ENCODE assay signal across 7 mouse cellular contexts in genomic region chr8:56294886-56295555, GRCm38 (mm10). TPM values are rescaled to one million over a fixed set of nuclear protein-coding genes. Genes with fewer than 3 reads are reported as not detected.
DNase-seq lines count a peak whose midpoint lies in the region; ATAC-seq lines count a peak whose summit lies in the region.

No protein-coding gene starts in this region.

- 0 out of 2 replicates have a peak, but pooled peaks have one; percentile 1 for ATAC-seq in forebrain, embryonic 11.5 days (replicated peaks; ENCODE audit: low FRiP score)
- peak; percentile 61 for ATAC-seq in intestine, embryonic 15.5 days
- ATAC-seq in neural tube, embryonic 14.5 days (ENCODE audit: low read depth), result no peak; the same call in 1 of the 2 replicates
- ATAC-seq in megakaryocyte-erythroid progenitor cell, adult 5-6 weeks (replicated peaks; ENCODE audit: low FRiP score, low TSS enrichment, poor library complexity, severe bottlenecking), result no peak

- H3K4me3 ChIP-seq in forebrain, embryonic 11.5 days (ENCODE audit: low read depth, low read length), result peak overlapping the region; percentile 46
- H3K4me3 ChIP-seq in intestine, embryonic 15.5 days (replicated peaks), result peak overlapping the region; percentile 60
- H3K4me3 ChIP-seq in neural tube, embryonic 14.5 days (ENCODE audit: low read depth, low read length), result peak overlapping the region; percentile 34

- peak; percentile 15 to 16 for DNase-seq in lung, adult 18-20 months
- no peak for DNase-seq in lung, postnatal 14 days
- DNase-seq in forebrain, embryonic 11.5 days (ENCODE audit: low spot score), result no peak
- DNase-seq in adrenal gland, postnatal 25 days, result no peak

- H3K9ac ChIP-seq in forebrain, embryonic 11.5 days (ENCODE audit: low read length), result peak overlapping the region; percentile 44
- H3K9ac ChIP-seq in intestine, embryonic 15.5 days, result peak overlapping the region; percentile 64
- H3K9ac ChIP-seq in neural tube, embryonic 14.5 days (replicated peaks; ENCODE audit: low read depth, low read length), result peak overlapping the region; percentile 21

- WGBS in forebrain, embryonic 11.5 days, result 20% methylated on average over 14 of the region's 14 CpGs
- 9% methylated on average over 14 of the region's 14 CpGs for WGBS in intestine, embryonic 15.5 days
- 18% methylated on average over 14 of the region's 14 CpGs for WGBS in neural tube, embryonic 14.5 days

- peak overlapping the region; percentile 71 for H3K4me2 ChIP-seq in forebrain, embryonic 11.5 days (ENCODE audit: low read depth, low read length, severe bottlenecking)
- peak overlapping the region; percentile 87 for H3K4me2 ChIP-seq in intestine, embryonic 15.5 days (replicated peaks)
- H3K4me2 ChIP-seq in neural tube, embryonic 14.5 days (ENCODE audit: low read depth, low read length), result peak overlapping the region; percentile 89

- no peaks in the 10 kb centered on the region for H3K9me3 ChIP-seq in forebrain, embryonic 11.5 days (ENCODE audit: control insufficient read depth, low read length)
- H3K9me3 ChIP-seq in intestine, embryonic 15.5 days, result no peaks in the 10 kb centered on the region
- no peaks in the 10 kb centered on the region for H3K9me3 ChIP-seq in neural tube, embryonic 14.5 days (ENCODE audit: control insufficient read depth, low read length)

- no peak overlapping the region for H3K27ac ChIP-seq in forebrain, embryonic 11.5 days (ENCODE audit: low read depth, low read length)
- 0 out of 2 replicates have a peak overlapping the region, but pooled peaks have one; percentile 72 for H3K27ac ChIP-seq in intestine, embryonic 15.5 days
- no peak overlapping the region for H3K27ac ChIP-seq in neural tube, embryonic 14.5 days (ENCODE audit: low read depth, low read length)

- peaks cover 2% of the 10 kb centered on the region; the same call in 1 of the 2 replicates for H3K27me3 ChIP-seq in forebrain, embryonic 11.5 days (ENCODE audit: control insufficient read depth, insufficient read depth, low read length)
- H3K27me3 ChIP-seq in intestine, embryonic 15.5 days (replicated peaks), result no peaks in the 10 kb centered on the region
- peaks cover 4% of the 10 kb centered on the region; the same call in 1 of the 2 replicates for H3K27me3 ChIP-seq in neural tube, embryonic 14.5 days (ENCODE audit: control insufficient read depth, insufficient read depth, low read length)

- H3K4me1 ChIP-seq in forebrain, embryonic 11.5 days (replicated peaks; ENCODE audit: control insufficient read depth, insufficient read depth, low read length), result peaks cover 10% of the 10 kb centered on the region
- 0 out of 2 replicates have a peak, but pooled peaks cover 12% of the 10 kb centered on the region for H3K4me1 ChIP-seq in intestine, embryonic 15.5 days (replicated peaks)
- H3K4me1 ChIP-seq in neural tube, embryonic 14.5 days (ENCODE audit: control insufficient read depth, insufficient read depth, low read length), result 0 out of 2 replicates have a peak, but pooled peaks cover 7% of the 10 kb centered on the region

- H3K36me3 ChIP-seq in forebrain, embryonic 11.5 days (ENCODE audit: control insufficient read depth, insufficient read depth, low read length), result no peaks in the 10 kb centered on the region
- no peaks in the 10 kb centered on the region for H3K36me3 ChIP-seq in intestine, embryonic 15.5 days
- no peaks in the 10 kb centered on the region for H3K36me3 ChIP-seq in neural tube, embryonic 14.5 days (ENCODE audit: control insufficient read depth, insufficient read depth, low read length)

RNA-seq across cellular contexts. Expression of gene Hpgd, which starts 0.6 kb away (rescaled TPM):
- polyA plus RNA-seq in forebrain, embryonic 11.5 days (2014; fragmentation: Nextera tagmentation; extraction: Ambion mirVana), result 8.4 and 10.4 TPM in 2 replicates
- 28.9 and 31.9 TPM in 2 replicates for polyA plus RNA-seq in intestine, embryonic 15.5 days (2015; fragmentation: Nextera tagmentation; extraction: Ambion mirVana)
- 2.3 and 4.6 TPM in 2 replicates for polyA plus RNA-seq in neural tube, embryonic 14.5 days (2014; fragmentation: Nextera tagmentation; extraction: Ambion mirVana)
- total RNA-seq in adrenal gland, postnatal 25 days (2021), result 5.7 and 6.2 TPM in 2 replicates
- total RNA-seq in megakaryocyte-erythroid progenitor cell, adult 5-6 weeks (2014; fragmentation: Nextera tagmentation), result 1.5 TPM in 1 of 2 replicates, not detected in the other
- total RNA-seq in megakaryocyte-erythroid progenitor cell, adult 5-6 weeks (2017), result 1.6 TPM in 1 of 2 replicates, not detected in the other

Comparison
In these comparisons a context has a peak if more than half of its experiments do, and no peak if none do; other contexts are left out.
1. DNase-seq: peak in lung, adult 18-20 months (2 of 2); none in lung, postnatal 14 days (single experiment), forebrain, embryonic 11.5 days (single experiment) and adrenal gland, postnatal 25 days (single experiment).
2. ATAC-seq: peak in forebrain, embryonic 11.5 days (single experiment) and intestine, embryonic 15.5 days (single experiment); none in neural tube, embryonic 14.5 days (single experiment) and megakaryocyte-erythroid progenitor cell, adult 5-6 weeks (single experiment).
3. Peak in every context shown above with its lines, with median percentiles within 50 percentile points of each other: H3K4me2 ChIP-seq, H3K4me3 ChIP-seq and H3K9ac ChIP-seq.